Mouse (Mus musculus) hindbrain, embryonic 15.5 days (tissue): ENCODE results near the gene Cmpk2. TPM values are rescaled to one million over a fixed set of nuclear protein-coding genes. Genes with fewer than 3 reads are reported as not detected.
"Not testable (repeated sequence)": the region's sequence is repeated elsewhere in the genome, so short reads cannot be mapped to it uniquely, and the experiment has no call there.

ENCODE experiments used
- ATAC-seq: fragments of 200-750 bp; cut with Nextera tagmentation; 2 replicates; pipeline ENCODE4 v1.8.0; 2017; ENCODE audit warnings: low read depth, moderate number of reproducible peaks, moderate TSS enrichment; ENCODE audit not compliant: low FRiP score
- H3K27ac ChIP-seq: fragments of 300-500 bp; sonication (generic); replicated peaks from 2 replicates; pipeline ENCODE4 v1.5.1; 2015; ENCODE audit warnings: mild to moderate bottlenecking, inconsistent platforms
- H3K27me3 ChIP-seq: fragments of 300-500 bp; sonication (generic); 2 replicates; pipeline ENCODE4 v1.6.1; 2015; ENCODE audit warnings: control low read depth, inconsistent platforms
- H3K36me3 ChIP-seq: fragments of 300-500 bp; sonication (generic); 2 replicates; pipeline ENCODE4 v1.6.1; 2015; ENCODE audit warnings: control low read depth, inconsistent platforms
- H3K4me1 ChIP-seq: fragments of 300-500 bp; sonication (generic); replicated peaks from 2 replicates; pipeline ENCODE4 v1.6.1; 2015; ENCODE audit warnings: control low read depth, inconsistent platforms
- H3K4me2 ChIP-seq: fragments of 300-500 bp; sonication (generic); 2 replicates; pipeline ENCODE4 v1.6.1; 2015; ENCODE audit warnings: moderate library complexity, mild to moderate bottlenecking, inconsistent platforms
- H3K4me3 ChIP-seq: fragments of 300-500 bp; sonication (generic); 2 replicates; pipeline ENCODE4 v1.5.1; 2015; ENCODE audit warnings: mild to moderate bottlenecking, inconsistent platforms
- H3K9ac ChIP-seq: fragments of 300-500 bp; sonication (generic); 2 replicates; pipeline ENCODE4 v1.6.1; 2015; ENCODE audit warnings: inconsistent platforms
- H3K9me3 ChIP-seq: fragments of 300-500 bp; sonication (generic); 2 replicates; pipeline ENCODE4 v1.6.1; 2016; ENCODE audit warnings: control low read depth, inconsistent platforms
- whole genome bisulfite sequencing: fragments of 180-500 bp; shearing (Covaris S2); methylation state at CpG from one replicate; pipeline ENCODE4 v1.1.7; 2015; 5-methylcytosine and 5-hydroxymethylcytosine counted together
- polyA plus RNA-seq: library from polyadenylated mRNA; unstranded; fragments of >200 nt; fragmentation: Nextera tagmentation; extraction: Ambion mirVana; gene quantifications from 2 replicates; pipeline ENCODE4 v1.2.1, GENCODE M21; 2015

Gene Cmpk2
- polyA plus RNA-seq, 1 experiment from 2014 or later = 19.8 TPM

- H3K9ac ChIP-seq = no peak overlapping the region
- H3K4me3 ChIP-seq = no peak overlapping the region
- ATAC-seq = no peak
- H3K9me3 ChIP-seq = no peaks in the 10 kb centered on the region
- H3K4me1 ChIP-seq = peaks cover 8% of the 10 kb centered on the region; the same call in 1 of the 2 replicates
- H3K27me3 ChIP-seq = no peaks in the 10 kb centered on the region
- H3K4me2 ChIP-seq = no peak overlapping the region
- H3K27ac ChIP-seq = no peak overlapping the region
- no peaks in the 10 kb centered on the region for H3K36me3 ChIP-seq
- whole genome bisulfite sequencing = 58% methylated on average over 5 of the region's 5 CpGs
These were observed 14.3 kb upstream of the Cmpk2 start for GRCm38 (mm10) chr12:26454682-26455081.

GRCm38 (mm10) chr12:26456028-26456698, 12.8 kb upstream of the Cmpk2 start, which contains the start of gene Rsad2:
Rsad2 (minus strand) TSS chr12:26456452.
- ATAC-seq = peak; percentile 76; the same call in 1 of the 2 replicates
- no peak within 1 kb of the TSS for H3K27ac ChIP-seq

GRCm38 (mm10) chr12:26460091-26460490, 8.9 kb upstream of the Cmpk2 start:
- H3K36me3 ChIP-seq = no peaks in the 10 kb centered on the region
- no peak overlapping the region for H3K27ac ChIP-seq
- H3K27me3 ChIP-seq = no peaks in the 10 kb centered on the region
- ATAC-seq = no peak
- WGBS = 77% methylated on average over 2 of the region's 2 CpGs
- H3K9me3 ChIP-seq = no peaks in the 10 kb centered on the region
- peaks cover 8% of the 10 kb centered on the region; the same call in 1 of the 2 replicates for H3K4me1 ChIP-seq
- no peak overlapping the region for H3K9ac ChIP-seq
- no peak overlapping the region for H3K4me3 ChIP-seq
- H3K4me2 ChIP-seq = no peak overlapping the region

More at GRCm38 (mm10) chr12:26456028-26456698, 12.8 kb upstream of the Cmpk2 start, which contains the start of gene Rsad2:
- H3K36me3 ChIP-seq = no peaks in the 10 kb centered on the region
- H3K4me2 ChIP-seq = peak within 1 kb of the TSS; percentile 13; the same call in 1 of the 2 replicates
- peaks cover 8% of the 10 kb centered on the region; the same call in 1 of the 2 replicates for H3K4me1 ChIP-seq
- WGBS = 44% methylated on average over 13 of the region's 13 CpGs
- H3K4me3 ChIP-seq = no peak within 1 kb of the TSS
- H3K9ac ChIP-seq = no peak within 1 kb of the TSS
- no peaks in the 10 kb centered on the region for H3K27me3 ChIP-seq
- H3K9me3 ChIP-seq = no peaks in the 10 kb centered on the region

- Histone ChIP-seq H3K9ac (no peak overlapping the region), H3K4me1 (peaks cover 18% of the 10 kb centered on the region), H3K9me3 (no peaks in the 10 kb centered on the region), H3K4me2 (no peak overlapping the region), H3K27ac (no peak overlapping the region), H3K27me3 (no peaks in the 10 kb centered on the region), H3K4me3 (no peak overlapping the region), H3K36me3 (no peaks in the 10 kb centered on the region)
- WGBS = 58% methylated on average over 5 of the region's 5 CpGs
- no peak for ATAC-seq
These were observed 3.4 kb upstream of the Cmpk2 start for GRCm38 (mm10) chr12:26465600-26465999.

GRCm38 (mm10) chr12:26470042-26470409, 1.0 kb downstream of the Cmpk2 start:
- WGBS = 18% methylated on average over 6 of the region's 6 CpGs
- Histone ChIP-seq H3K27me3 (no peaks in the 10 kb centered on the region), H3K9ac (peak overlapping the region; percentile 88), H3K9me3 (no peaks in the 10 kb centered on the region), H3K4me2 (peak overlapping the region; percentile 99), H3K4me1 (peaks cover 29% of the 10 kb centered on the region), H3K4me3 (peak overlapping the region; percentile 68), H3K27ac (peak overlapping the region; percentile 95), H3K36me3 (no peaks in the 10 kb centered on the region; the same call in 1 of the 2 replicates)
- ATAC-seq = peak; percentile 71; the same call in 1 of the 2 replicates

- Histone ChIP-seq H3K27me3 (no peaks in the 10 kb centered on the region), H3K36me3 (no peaks in the 10 kb centered on the region; the same call in 1 of the 2 replicates), H3K9me3 (no peaks in the 10 kb centered on the region), H3K9ac (no peak overlapping the region), H3K4me1 (peaks cover 29% of the 10 kb centered on the region), H3K4me3 (no peak overlapping the region), H3K27ac (no peak overlapping the region), H3K4me2 (no peak overlapping the region)
- no peak for ATAC-seq
- whole genome bisulfite sequencing = 77% methylated on average over 3 of the region's 3 CpGs
These were observed 2.4 kb downstream of the Cmpk2 start for GRCm38 (mm10) chr12:26471376-26471775.

GRCm38 (mm10) chr12:26472770-26473481, 3.9 kb downstream of the Cmpk2 start:
- no peak for ATAC-seq
- no peak overlapping the region for H3K4me2 ChIP-seq
- 90% methylated on average over 3 of the region's 3 CpGs for WGBS
- no peak overlapping the region for H3K4me3 ChIP-seq
- H3K27me3 ChIP-seq = no peaks in the 10 kb centered on the region
- no peaks in the 10 kb centered on the region for H3K9me3 ChIP-seq
- peaks cover 29% of the 10 kb centered on the region for H3K4me1 ChIP-seq
- peaks cover 8% of the 10 kb centered on the region; the same call in 1 of the 2 replicates for H3K36me3 ChIP-seq
- no peak overlapping the region for H3K27ac ChIP-seq
- no peak overlapping the region for H3K9ac ChIP-seq

- Histone ChIP-seq H3K4me3 (no peak overlapping the region), H3K27me3 (no peaks in the 10 kb centered on the region), H3K9ac (no peak overlapping the region), H3K4me1 (peaks cover 25% of the 10 kb centered on the region), H3K27ac (no peak overlapping the region), H3K36me3 (peaks cover 9% of the 10 kb centered on the region; the same call in 1 of the 2 replicates), H3K9me3 (no peaks in the 10 kb centered on the region), H3K4me2 (no peak overlapping the region)
- ATAC-seq = no peak
- WGBS = 92% methylated on average over 6 of the region's 6 CpGs
These were observed 4.7 kb downstream of the Cmpk2 start for GRCm38 (mm10) chr12:26473746-26474145.

GRCm38 (mm10) chr12:26477198-26477597, 8.2 kb downstream of the Cmpk2 start:
- no peak overlapping the region for H3K27ac ChIP-seq
- H3K4me2 ChIP-seq = no peak overlapping the region
- H3K27me3 ChIP-seq = no peaks in the 10 kb centered on the region
- H3K9ac ChIP-seq = no peak overlapping the region
- 73% methylated on average over 5 of the region's 5 CpGs for WGBS
- no peaks in the 10 kb centered on the region for H3K4me1 ChIP-seq
- peaks cover 9% of the 10 kb centered on the region; the same call in 1 of the 2 replicates for H3K36me3 ChIP-seq
- ATAC-seq = no peak
- H3K4me3 ChIP-seq = no peak overlapping the region
- H3K9me3 ChIP-seq = no peaks in the 10 kb centered on the region

GRCm38 (mm10) chr12:26478196-26479004, 9.4 kb downstream of the Cmpk2 start:
- H3K9me3 ChIP-seq = no peaks in the 10 kb centered on the region
- no peaks in the 10 kb centered on the region for H3K27me3 ChIP-seq
- no peak overlapping the region for H3K4me3 ChIP-seq
- WGBS = 87% methylated on average over 18 of the region's 18 CpGs
- H3K9ac ChIP-seq = no peak overlapping the region
- H3K27ac ChIP-seq = no peak overlapping the region
- no peak overlapping the region for H3K4me2 ChIP-seq
- H3K4me1 ChIP-seq = no peaks in the 10 kb centered on the region
- peaks cover 9% of the 10 kb centered on the region; the same call in 1 of the 2 replicates for H3K36me3 ChIP-seq
- ATAC-seq = no peak

- not testable (repeated sequence) for H3K9me3 ChIP-seq, H3K27ac ChIP-seq, ATAC-seq, H3K4me3 ChIP-seq, H3K27me3 ChIP-seq, H3K9ac ChIP-seq, H3K4me2 ChIP-seq, H3K4me1 ChIP-seq, H3K36me3 ChIP-seq
- 94% methylated on average over 12 of the region's 12 CpGs for WGBS
These were observed 17.0 kb downstream of the Cmpk2 start for GRCm38 (mm10) chr12:26485738-26486580.
